Mouse (Mus musculus): ENCODE data around the gene Tmigd3. TPM values are rescaled to one million over a fixed set of nuclear protein-coding genes. Genes with fewer than 3 reads are reported as not detected.
A peak's percentile ranks its signal among the peaks of the same experiment; 100 is the strongest.

Gene Tmigd3
- polyA plus RNA-seq, 1 experiment from 2014 or later: not detected

- Histone ChIP-seq H3K4me1 (no peaks in the 10 kb centered on the region), H3K27me3 (ENCODE audit: poor library complexity, severe bottlenecking) (no peaks in the 10 kb centered on the region), H3K9me3 (no peaks in the 10 kb centered on the region), H3K4me3 (no peak within 1 kb of the TSS), H3K27ac (no peak within 1 kb of the TSS), H3K36me3 (replicated peaks) (peaks cover 12% of the 10 kb centered on the region)
- WGBS: 91% methylated on average over 8 of the region's 8 CpGs
- DNase-seq (ENCODE audit: extremely low spot score, low spot score): no peak
Observed at GRCm38 (mm10) chr3:105932240-105933071, 61.8 kb downstream of the Tmigd3 start, which contains the start of gene I830077J02Rik. TSS of gene I830077J02Rik (minus strand) at chr3:105932664.

GRCm38 (mm10) chr3:105933926-105934325 is 63.2 kb downstream of the Tmigd3 start:
- Histone ChIP-seq H3K9me3 (no peaks in the 10 kb centered on the region), H3K27me3 (ENCODE audit: poor library complexity, severe bottlenecking) (no peaks in the 10 kb centered on the region), H3K36me3 (replicated peaks) (peaks cover 22% of the 10 kb centered on the region), H3K27ac (no peak overlapping the region), H3K4me3 (no peak overlapping the region), H3K4me1 (no peaks in the 10 kb centered on the region)
- WGBS: 94% methylated on average over 6 of the region's 6 CpGs
- no peak for DNase-seq (ENCODE audit: extremely low spot score, low spot score)

- Histone ChIP-seq H3K27me3 (ENCODE audit: poor library complexity, severe bottlenecking) (no peaks in the 10 kb centered on the region), H3K36me3 (replicated peaks) (peaks cover 27% of the 10 kb centered on the region), H3K4me1 (no peaks in the 10 kb centered on the region), H3K27ac (no peak overlapping the region), H3K9me3 (no peaks in the 10 kb centered on the region), H3K4me3 (no peak overlapping the region)
- 94% methylated on average over 5 of the region's 5 CpGs for WGBS
- no peak for DNase-seq (ENCODE audit: extremely low spot score, low spot score)
Observed at GRCm38 (mm10) chr3:105935033-105935432, 64.3 kb downstream of the Tmigd3 start.

- Histone ChIP-seq H3K9me3 (no peaks in the 10 kb centered on the region), H3K4me1 (no peaks in the 10 kb centered on the region), H3K36me3 (replicated peaks) (peaks cover 38% of the 10 kb centered on the region), H3K27ac (no peak overlapping the region), H3K4me3 (no peak overlapping the region), H3K27me3 (ENCODE audit: poor library complexity, severe bottlenecking) (no peaks in the 10 kb centered on the region)
- no peak for DNase-seq (ENCODE audit: extremely low spot score, low spot score)
- 94% methylated on average over 4 of the region's 4 CpGs for WGBS
Observed at GRCm38 (mm10) chr3:105936111-105936510, 65.4 kb downstream of the Tmigd3 start.

- WGBS: 87% methylated on average over 7 of the region's 7 CpGs
- Histone ChIP-seq H3K36me3 (replicated peaks) (peaks cover 99% of the 10 kb centered on the region), H3K27me3 (ENCODE audit: poor library complexity, severe bottlenecking) (no peaks in the 10 kb centered on the region), H3K4me3 (no peak overlapping the region), H3K9me3 (no peaks in the 10 kb centered on the region), H3K4me1 (no peaks in the 10 kb centered on the region), H3K27ac (no peak overlapping the region)
- no peak for DNase-seq (ENCODE audit: extremely low spot score, low spot score)
Observed at GRCm38 (mm10) chr3:105951348-105951747, 80.6 kb downstream of the Tmigd3 start.

- no peak for DNase-seq (ENCODE audit: extremely low spot score, low spot score)
- no peaks in the 10 kb centered on the region for H3K27me3 ChIP-seq (ENCODE audit: poor library complexity, severe bottlenecking)
- WGBS: 98% methylated on average over 1 of the region's 1 CpGs
- H3K9me3 ChIP-seq: no peaks in the 10 kb centered on the region
- no peak overlapping the region for H3K4me3 ChIP-seq
- H3K36me3 ChIP-seq (replicated peaks): peaks cover 68% of the 10 kb centered on the region
- H3K27ac ChIP-seq: no peak overlapping the region
- peaks cover 25% of the 10 kb centered on the region for H3K4me1 ChIP-seq
Observed at GRCm38 (mm10) chr3:105957235-105957634, 86.5 kb downstream of the Tmigd3 start.

- Histone ChIP-seq H3K4me1 (peaks cover 25% of the 10 kb centered on the region), H3K4me3 (peak overlapping the region; percentile 97), H3K27ac (peak overlapping the region; percentile 95), H3K27me3 (ENCODE audit: poor library complexity, severe bottlenecking) (no peaks in the 10 kb centered on the region), H3K9me3 (no peaks in the 10 kb centered on the region), H3K36me3 (replicated peaks) (peaks cover 68% of the 10 kb centered on the region)
- 52% methylated on average over 5 of the region's 5 CpGs for WGBS
- no peak for DNase-seq (ENCODE audit: extremely low spot score, low spot score)
Observed at GRCm38 (mm10) chr3:105958204-105958603, 87.5 kb downstream of the Tmigd3 start.

GRCm38 (mm10) chr3:105958974-105959580 is 88.4 kb downstream of the Tmigd3 start, which contains the start of gene Wdr77:
TSS of gene Wdr77 (plus strand) at chr3:105959369.
- Histone ChIP-seq H3K9me3 (no peaks in the 10 kb centered on the region), H3K27ac (peak within 1 kb of the TSS; percentile 95), H3K27me3 (ENCODE audit: poor library complexity, severe bottlenecking) (no peaks in the 10 kb centered on the region), H3K4me1 (peaks cover 25% of the 10 kb centered on the region), H3K36me3 (replicated peaks) (peaks cover 68% of the 10 kb centered on the region), H3K4me3 (peak within 1 kb of the TSS; percentile 97)
- under 1% methylated on average over 52 of the region's 52 CpGs for WGBS
- peak; percentile 99 for DNase-seq (ENCODE audit: extremely low spot score, low spot score)

- H3K27me3 ChIP-seq (ENCODE audit: poor library complexity, severe bottlenecking): no peaks in the 10 kb centered on the region
- DNase-seq (ENCODE audit: extremely low spot score, low spot score): no peak
- peak overlapping the region; percentile 95 for H3K27ac ChIP-seq
- H3K4me1 ChIP-seq: peaks cover 25% of the 10 kb centered on the region
- H3K36me3 ChIP-seq (replicated peaks): peaks cover 68% of the 10 kb centered on the region
- H3K9me3 ChIP-seq: no peaks in the 10 kb centered on the region
- H3K4me3 ChIP-seq: peak overlapping the region; percentile 97
- under 1% methylated on average over 26 of the region's 26 CpGs for WGBS
Observed at GRCm38 (mm10) chr3:105959585-105959984, 88.9 kb downstream of the Tmigd3 start.

- Histone ChIP-seq H3K4me1 (peaks cover 25% of the 10 kb centered on the region), H3K27me3 (ENCODE audit: poor library complexity, severe bottlenecking) (no peaks in the 10 kb centered on the region), H3K27ac (peak within 1 kb of the TSS; percentile 95), H3K9me3 (no peaks in the 10 kb centered on the region), H3K4me3 (peak within 1 kb of the TSS; percentile 97), H3K36me3 (replicated peaks) (peaks cover 68% of the 10 kb centered on the region)
- 4% methylated on average over 6 of the region's 6 CpGs for WGBS
- DNase-seq (ENCODE audit: extremely low spot score, low spot score): no peak
Observed at GRCm38 (mm10) chr3:105959999-105960398, 89.3 kb downstream of the Tmigd3 start, which contains the start of gene Atp5f1. TSS of gene Atp5f1 (minus strand) at chr3:105960099.

GRCm38 (mm10) chr3:105960700-105961099 is 90.0 kb downstream of the Tmigd3 start:
- H3K36me3 ChIP-seq (replicated peaks): peaks cover 68% of the 10 kb centered on the region
- DNase-seq (ENCODE audit: extremely low spot score, low spot score): no peak
- H3K27me3 ChIP-seq (ENCODE audit: poor library complexity, severe bottlenecking): no peaks in the 10 kb centered on the region
- no peak overlapping the region for H3K27ac ChIP-seq
- peak overlapping the region; percentile 97 for H3K4me3 ChIP-seq
- peaks cover 25% of the 10 kb centered on the region for H3K4me1 ChIP-seq
- H3K9me3 ChIP-seq: no peaks in the 10 kb centered on the region
- WGBS: 88% methylated on average over 2 of the region's 2 CpGs

GRCm38 (mm10) chr3:105971831-105972446 is 101.2 kb downstream of the Tmigd3 start:
- 82% methylated on average over 5 of the region's 5 CpGs for WGBS
- Histone ChIP-seq H3K27me3 (ENCODE audit: poor library complexity, severe bottlenecking) (no peaks in the 10 kb centered on the region), H3K27ac (no peak overlapping the region), H3K36me3 (replicated peaks) (peaks cover 43% of the 10 kb centered on the region), H3K4me1 (no peaks in the 10 kb centered on the region), H3K9me3 (no peaks in the 10 kb centered on the region), H3K4me3 (no peak overlapping the region)
- DNase-seq (ENCODE audit: extremely low spot score, low spot score): no peak

GRCm38 (mm10) chr3:105973411-105973810 is 102.7 kb downstream of the Tmigd3 start, which contains the start of gene Ovgp1:
TSS of gene Ovgp1 (plus strand) at chr3:105973711.
- H3K27me3 ChIP-seq (ENCODE audit: poor library complexity, severe bottlenecking): no peaks in the 10 kb centered on the region
- WGBS: 94% methylated on average over 3 of the region's 3 CpGs

More at GRCm38 (mm10) chr3:105973411-105973810, 102.7 kb downstream of the Tmigd3 start, which contains the start of gene Ovgp1:
- Histone ChIP-seq H3K4me3 (no peak within 1 kb of the TSS), H3K9me3 (no peaks in the 10 kb centered on the region), H3K36me3 (replicated peaks) (peaks cover 28% of the 10 kb centered on the region), H3K27ac (no peak within 1 kb of the TSS), H3K4me1 (no peaks in the 10 kb centered on the region)
- DNase-seq (ENCODE audit: extremely low spot score, low spot score): no peak
